ENCODE assay signal across 20 mouse cellular contexts in the genomic region with DNA sequence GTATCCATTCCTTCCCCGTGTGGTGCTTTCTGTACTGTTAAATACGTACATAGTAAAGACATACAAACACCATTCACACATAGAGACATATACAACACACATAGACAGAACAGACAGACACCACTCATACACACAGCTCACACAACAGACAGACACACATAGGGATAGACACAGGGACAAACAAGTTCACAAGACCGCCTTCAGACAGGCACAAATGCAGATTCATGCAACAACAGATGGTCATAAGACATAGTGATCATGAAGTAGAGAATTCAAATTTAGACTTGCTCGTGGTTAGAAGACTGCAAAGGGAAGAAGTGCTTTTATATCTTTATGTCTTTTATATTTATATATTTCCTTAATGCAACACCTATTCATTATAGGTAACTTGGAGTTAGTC.
"Had no signal": no experiment of that assay in that cellular context is flagged by ENCODE, and none has a peak within 500 bp of the region (broad histone marks: within the 10 kb centered on the region; RNA-seq: fewer than 3 reads in every experiment).

No protein-coding gene starts in this region.

- H3K4me3 ChIP-seq: heart, embryonic 13.5 days; heart, embryonic 15.5 days; hindbrain, embryonic 13.5 days; hindbrain, embryonic 15.5 days; intestine, embryonic 15.5 days; layer of hippocampus, adult 2 months; limb, embryonic 10.5 days; limb, embryonic 12.5 days; liver, embryonic 13.5 days had no signal

- DNase-seq: gastrocnemius, postnatal 14 days; heart, postnatal 36 days; kidney, adult 18-20 months; kidney, adult 8-10 months; kidney, postnatal 25 days; kidney, postnatal 4 days; liver; liver, embryonic 13.5 days had no signal

- H3K4me2 ChIP-seq: heart, embryonic 11.5 days; heart, embryonic 13.5 days; heart, embryonic 15.5 days; hindbrain, embryonic 13.5 days; hindbrain, embryonic 15.5 days; intestine, embryonic 15.5 days; limb, embryonic 12.5 days; liver, embryonic 11.5 days; liver, embryonic 13.5 days had no signal

- H3K36me3 ChIP-seq: heart, embryonic 13.5 days; heart, embryonic 15.5 days; hindbrain, embryonic 13.5 days; hindbrain, embryonic 15.5 days; intestine, embryonic 15.5 days; limb, embryonic 10.5 days; limb, embryonic 12.5 days; liver, embryonic 13.5 days had no signal

- ATAC-seq: hindbrain, postnatal 0 days; intestine, embryonic 15.5 days; intestine, postnatal 0 days had no signal

- H3K27me3 ChIP-seq: heart, embryonic 15.5 days; intestine, embryonic 15.5 days had no signal
